Mouse (Mus musculus) ovary, adult 18-20 months (tissue): Measurements from ENCODE around the gene D7Ertd443e.

Source experiments
- DNase-seq: peaks from one replicate; pipeline ENCODE4 v3.0.0; 2022; ENCODE audit warnings: low spot score, mixed read lengths

D7Ertd443e gene

GRCm38 (mm10) chr7:134227101-134227500, 158.4 kb downstream of the D7Ertd443e start:
- DNase-seq: no peak

GRCm38 (mm10) chr7:134226231-134226630, 159.2 kb downstream of the D7Ertd443e start:
- no peak for DNase-seq

- DNase-seq: peak; percentile 43
Observed at GRCm38 (mm10) chr7:134224741-134225612, 160.5 kb downstream of the D7Ertd443e start.

GRCm38 (mm10) chr7:134224421-134224740, 161.1 kb downstream of the D7Ertd443e start:
- no peak for DNase-seq

GRCm38 (mm10) chr7:134223444-134224161, 161.9 kb downstream of the D7Ertd443e start:
- DNase-seq: peak; percentile 46
